Mouse (Mus musculus): ENCODE results near the gene Elmo3. TPM values are rescaled to one million over a fixed set of nuclear protein-coding genes. Genes with fewer than 3 reads are reported as not detected.
A peak's percentile ranks its signal among the peaks of the same experiment; 100 is the strongest.

Gene Elmo3
- polyA plus RNA-seq, 1 experiment from 2014 or later = 12.1 TPM

- H3K27ac ChIP-seq = peak overlapping the region; percentile 67
- 0 out of 2 replicates have a peak, but pooled peaks have one; percentile 12 for ATAC-seq (ENCODE audit: borderline replicate concordance, extremely low read depth, low FRiP score, low TSS enrichment)
These were observed 12.5 kb downstream of the Elmo3 start for GRCm38 (mm10) chr8:105317941-105318340.

GRCm38 (mm10) chr8:105318662-105319190 is 13.3 kb downstream of the Elmo3 start:
- no peak overlapping the region for H3K4me2 ChIP-seq
- H3K9ac ChIP-seq = no peak overlapping the region
- peak overlapping the region; percentile 67 for H3K27ac ChIP-seq
- H3K36me3 ChIP-seq = peaks cover 26% of the 10 kb centered on the region
- H3K27me3 ChIP-seq = no peaks in the 10 kb centered on the region
- H3K4me3 ChIP-seq = no peak overlapping the region
- H3K9me3 ChIP-seq = no peaks in the 10 kb centered on the region
- WGBS = 68% methylated on average over 11 of the region's 11 CpGs
- ATAC-seq (ENCODE audit: borderline replicate concordance, extremely low read depth, low FRiP score, low TSS enrichment) = peak; percentile 23; the same call in 1 of the 2 replicates
- 0 out of 2 replicates have a peak, but pooled peaks cover 11% of the 10 kb centered on the region for H3K4me1 ChIP-seq

More at GRCm38 (mm10) chr8:105317941-105318340, 12.5 kb downstream of the Elmo3 start:
- Histone ChIP-seq H3K4me2 (no peak overlapping the region), H3K4me1 (0 out of 2 replicates have a peak, but pooled peaks cover 11% of the 10 kb centered on the region), H3K9me3 (no peaks in the 10 kb centered on the region), H3K9ac (no peak overlapping the region), H3K27me3 (no peaks in the 10 kb centered on the region), H3K4me3 (no peak overlapping the region), H3K36me3 (peaks cover 34% of the 10 kb centered on the region)
- 74% methylated on average over 4 of the region's 4 CpGs for WGBS

GRCm38 (mm10) chr8:105323183-105323582 is 17.8 kb downstream of the Elmo3 start:
- Histone ChIP-seq H3K9me3 (no peaks in the 10 kb centered on the region), H3K36me3 (peaks cover 15% of the 10 kb centered on the region), H3K27me3 (no peaks in the 10 kb centered on the region), H3K9ac (no peak overlapping the region), H3K27ac (no peak overlapping the region), H3K4me3 (no peak overlapping the region), H3K4me2 (no peak overlapping the region), H3K4me1 (peaks cover 31% of the 10 kb centered on the region)
- WGBS = 82% methylated on average over 4 of the region's 4 CpGs
- no peak for ATAC-seq (ENCODE audit: borderline replicate concordance, extremely low read depth, low FRiP score, low TSS enrichment)

- peaks cover 33% of the 10 kb centered on the region for H3K36me3 ChIP-seq
- 0% methylated on average over 12 of the region's 12 CpGs for WGBS
- peak overlapping the region; percentile 80 for H3K4me3 ChIP-seq
- peak; percentile 36; the same call in 1 of the 2 replicates for ATAC-seq (ENCODE audit: borderline replicate concordance, extremely low read depth, low FRiP score, low TSS enrichment)
- peak overlapping the region; percentile 75 for H3K4me2 ChIP-seq
- H3K4me1 ChIP-seq = peaks cover 26% of the 10 kb centered on the region
- peak overlapping the region; percentile 83 for H3K9ac ChIP-seq
- H3K27me3 ChIP-seq = no peaks in the 10 kb centered on the region
- peak overlapping the region; percentile 76 for H3K27ac ChIP-seq
- H3K9me3 ChIP-seq = no peaks in the 10 kb centered on the region
These were observed 20.3 kb downstream of the Elmo3 start for GRCm38 (mm10) chr8:105325641-105326093.

GRCm38 (mm10) chr8:105326141-105326672 is 20.8 kb downstream of the Elmo3 start, which contains the start of the genes Lrrc29 and Tmem208:
TSS of gene Lrrc29 (minus strand) at chr8:105326278.
TSS of gene Tmem208 (plus strand) at chr8:105326354.
- ATAC-seq (ENCODE audit: borderline replicate concordance, extremely low read depth, low FRiP score, low TSS enrichment) = peak; percentile 90

GRCm38 (mm10) chr8:105326968-105327367 is 21.6 kb downstream of the Elmo3 start:
- Histone ChIP-seq H3K9me3 (no peaks in the 10 kb centered on the region), H3K36me3 (peaks cover 46% of the 10 kb centered on the region), H3K4me3 (peak overlapping the region; percentile 80), H3K9ac (peak overlapping the region; percentile 83), H3K4me1 (peaks cover 26% of the 10 kb centered on the region), H3K4me2 (peak overlapping the region; percentile 75), H3K27ac (peak overlapping the region; percentile 93), H3K27me3 (no peaks in the 10 kb centered on the region)
- 21% methylated on average over 6 of the region's 6 CpGs for WGBS
- ATAC-seq (ENCODE audit: borderline replicate concordance, extremely low read depth, low FRiP score, low TSS enrichment) = no peak

More at GRCm38 (mm10) chr8:105326141-105326672, 20.8 kb downstream of the Elmo3 start, which contains the start of the genes Lrrc29 and Tmem208:
- Histone ChIP-seq H3K27me3 (no peaks in the 10 kb centered on the region), H3K9ac (peak within 1 kb of the TSS; percentile 83), H3K36me3 (peaks cover 38% of the 10 kb centered on the region), H3K4me1 (peaks cover 26% of the 10 kb centered on the region), H3K4me3 (peak within 1 kb of the TSS; percentile 80), H3K9me3 (no peaks in the 10 kb centered on the region), H3K4me2 (peak within 1 kb of the TSS; percentile 75), H3K27ac (peak within 1 kb of the TSS; percentile 93)
- under 1% methylated on average over 36 of the region's 36 CpGs for WGBS

GRCm38 (mm10) chr8:105330325-105330724 is 24.9 kb downstream of the Elmo3 start:
- peaks cover 19% of the 10 kb centered on the region for H3K4me1 ChIP-seq
- H3K4me3 ChIP-seq = no peak overlapping the region
- no peak overlapping the region for H3K9ac ChIP-seq
- no peaks in the 10 kb centered on the region for H3K9me3 ChIP-seq
- H3K4me2 ChIP-seq = no peak overlapping the region
- H3K36me3 ChIP-seq = peaks cover 73% of the 10 kb centered on the region
- H3K27ac ChIP-seq = no peak overlapping the region
- WGBS = 91% methylated on average over 12 of the region's 12 CpGs
- no peak for ATAC-seq (ENCODE audit: borderline replicate concordance, extremely low read depth, low FRiP score, low TSS enrichment)
- H3K27me3 ChIP-seq = no peaks in the 10 kb centered on the region

- Histone ChIP-seq H3K27ac (no peak overlapping the region), H3K4me3 (no peak overlapping the region), H3K27me3 (no peaks in the 10 kb centered on the region), H3K4me1 (peaks cover 15% of the 10 kb centered on the region), H3K36me3 (peaks cover 85% of the 10 kb centered on the region), H3K4me2 (no peak overlapping the region), H3K9ac (no peak overlapping the region), H3K9me3 (no peaks in the 10 kb centered on the region)
- WGBS = 89% methylated on average over 22 of the region's 22 CpGs
- ATAC-seq (ENCODE audit: borderline replicate concordance, extremely low read depth, low FRiP score, low TSS enrichment) = no peak
These were observed 26.1 kb downstream of the Elmo3 start for GRCm38 (mm10) chr8:105331469-105331868.

- peaks cover 13% of the 10 kb centered on the region for H3K4me1 ChIP-seq
- no peak for ATAC-seq (ENCODE audit: borderline replicate concordance, extremely low read depth, low FRiP score, low TSS enrichment)
- H3K9ac ChIP-seq = no peak overlapping the region
- H3K36me3 ChIP-seq = peaks cover 89% of the 10 kb centered on the region
- no peak overlapping the region for H3K4me2 ChIP-seq
- H3K4me3 ChIP-seq = no peak overlapping the region
- no peaks in the 10 kb centered on the region for H3K27me3 ChIP-seq
- WGBS = 93% methylated on average over 9 of the region's 9 CpGs
- H3K27ac ChIP-seq = peak overlapping the region; percentile 76
- no peaks in the 10 kb centered on the region for H3K9me3 ChIP-seq
These were observed 26.5 kb downstream of the Elmo3 start for GRCm38 (mm10) chr8:105331931-105332330.

- 40% methylated on average over 2 of the region's 2 CpGs for WGBS
These were observed 27.1 kb downstream of the Elmo3 start for GRCm38 (mm10) chr8:105332523-105332922.

GRCm38 (mm10) chr8:105336373-105337130 is 31.2 kb downstream of the Elmo3 start:
- Histone ChIP-seq H3K9ac (no peak overlapping the region), H3K4me3 (no peak overlapping the region), H3K9me3 (no peaks in the 10 kb centered on the region), H3K27ac (no peak overlapping the region), H3K36me3 (peaks cover 75% of the 10 kb centered on the region), H3K4me1 (peaks cover 33% of the 10 kb centered on the region), H3K4me2 (no peak overlapping the region), H3K27me3 (no peaks in the 10 kb centered on the region)
- no peak for ATAC-seq (ENCODE audit: borderline replicate concordance, extremely low read depth, low FRiP score, low TSS enrichment)
- WGBS = 74% methylated on average over 32 of the region's 32 CpGs

More at GRCm38 (mm10) chr8:105332523-105332922, 27.1 kb downstream of the Elmo3 start:
- Histone ChIP-seq H3K27ac (peak overlapping the region; percentile 76), H3K4me3 (no peak overlapping the region), H3K9me3 (no peaks in the 10 kb centered on the region), H3K27me3 (no peaks in the 10 kb centered on the region), H3K4me1 (peaks cover 7% of the 10 kb centered on the region), H3K9ac (no peak overlapping the region), H3K4me2 (no peak overlapping the region), H3K36me3 (peaks cover 95% of the 10 kb centered on the region)
- no peak for ATAC-seq (ENCODE audit: borderline replicate concordance, extremely low read depth, low FRiP score, low TSS enrichment)
